Mouse (Mus musculus) left cerebral cortex, postnatal 4 days (tissue): Measurements from ENCODE around the gene Tectb. TPM values are rescaled to one million over a fixed set of nuclear protein-coding genes. Genes with fewer than 3 reads are reported as not detected.

Experiments used
- DNase-seq: peaks from one replicate; pipeline ENCODE4 v3.0.0-alpha.2; 2022
- intact Hi-C: fragments of 180-260 bp; cut with DNase I; formaldehyde crosslinking; loops from one replicate; pipeline ENCODE4 v1.15.1; 2025
- total RNA-seq, 2 experiments: library from RNA; stranded (reverse); gene quantifications; 2 replicates each; pipeline ENCODE4 v1.2.3; 2021

The Tectb gene
- total RNA-seq, 2 experiments from 2014 or later = not detected

- DNase-seq = no peak
- intact Hi-C loops = loop anchor here (5.0 to 10.0 kb wide), 3 partner anchors 110 to 1265 kb away; partner anchors contain the start of genes Adra2a, Bbip1 and Shoc2
These were observed 26.7 kb downstream of the Tectb start for GRCm38 (mm10) chr19:55207205-55207604.

- DNase-seq = no peak
- intact Hi-C loops = loop anchor here (5.0 to 10.0 kb wide), 3 partner anchors 111 to 1266 kb away; partner anchors contain the start of genes Adra2a, Bbip1 and Shoc2
These were observed 27.4 kb downstream of the Tectb start for GRCm38 (mm10) chr19:55207746-55208538.

- DNase-seq = no peak
- intact Hi-C loops = loop anchor here (5.0 to 10.0 kb wide), 3 partner anchors 111 to 1266 kb away; partner anchors contain the start of genes Adra2a, Bbip1 and Shoc2
These were observed 28.1 kb downstream of the Tectb start for GRCm38 (mm10) chr19:55208654-55209053.

GRCm38 (mm10) chr19:55209084-55209483 lies 28.6 kb downstream of the Tectb start:
- DNase-seq = no peak
- intact Hi-C loops = loop anchor here (5.0 to 10.0 kb wide), 3 partner anchors 112 to 1267 kb away; partner anchors contain the start of genes Adra2a, Bbip1 and Shoc2

- no peak for DNase-seq
- intact Hi-C loops = no loop called here
These were observed 31.2 kb downstream of the Tectb start for GRCm38 (mm10) chr19:55211698-55212097.

- intact Hi-C loops = no loop called here
- no peak for DNase-seq
These were observed 33.2 kb downstream of the Tectb start for GRCm38 (mm10) chr19:55213617-55214340.

- DNase-seq = no peak
- intact Hi-C loops = loop anchor here (5.0 kb wide), 1 partner anchor 90 kb away; no protein-coding TSS in a partner anchor
These were observed 36.3 kb downstream of the Tectb start for GRCm38 (mm10) chr19:55216876-55217275.

GRCm38 (mm10) chr19:55217365-55217764 lies 36.8 kb downstream of the Tectb start:
- intact Hi-C loops = loop anchor here (5.0 kb wide), 1 partner anchor 90 kb away; no protein-coding TSS in a partner anchor
- no peak for DNase-seq

- peak; percentile 85 for DNase-seq
- intact Hi-C loops = loop anchor here (5.0 kb wide), 1 partner anchor 89 kb away; no protein-coding TSS in a partner anchor
These were observed 37.7 kb downstream of the Tectb start for GRCm38 (mm10) chr19:55218192-55218739.

GRCm38 (mm10) chr19:55218741-55219221 lies 38.2 kb downstream of the Tectb start:
- intact Hi-C loops = loop anchor here (5.0 kb wide), 1 partner anchor 89 kb away; no protein-coding TSS in a partner anchor
- no peak for DNase-seq

GRCm38 (mm10) chr19:55219359-55219758 lies 38.8 kb downstream of the Tectb start:
- intact Hi-C loops = loop anchor here (5.0 kb wide), 1 partner anchor 88 kb away; no protein-coding TSS in a partner anchor
- DNase-seq = no peak

GRCm38 (mm10) chr19:55221208-55221607 lies 40.7 kb downstream of the Tectb start:
- intact Hi-C loops = no loop called here
- no peak for DNase-seq

GRCm38 (mm10) chr19:55222268-55222667 lies 41.7 kb downstream of the Tectb start:
- no peak for DNase-seq
- intact Hi-C loops = no loop called here

- intact Hi-C loops = no loop called here
These were observed 46.1 kb downstream of the Tectb start for GRCm38 (mm10) chr19:55226621-55227020.

GRCm38 (mm10) chr19:55227135-55227534 lies 46.6 kb downstream of the Tectb start:
- no peak for DNase-seq
- intact Hi-C loops = no loop called here

More at GRCm38 (mm10) chr19:55226621-55227020, 46.1 kb downstream of the Tectb start:
- no peak for DNase-seq

GRCm38 (mm10) chr19:55231081-55231480 lies 50.5 kb downstream of the Tectb start:
- intact Hi-C loops = no loop called here
- no peak for DNase-seq

GRCm38 (mm10) chr19:55232136-55232535 lies 51.6 kb downstream of the Tectb start:
- DNase-seq = no peak
- intact Hi-C loops = no loop called here

- no peak for DNase-seq
- intact Hi-C loops = no loop called here
These were observed 55.5 kb downstream of the Tectb start for GRCm38 (mm10) chr19:55236026-55236425.

- no peak for DNase-seq
- intact Hi-C loops = no loop called here
These were observed 56.0 kb downstream of the Tectb start for GRCm38 (mm10) chr19:55236564-55236963.

- DNase-seq = no peak
- intact Hi-C loops = no loop called here
These were observed 59.4 kb downstream of the Tectb start for GRCm38 (mm10) chr19:55239766-55240426.
